Mouse (Mus musculus) layer of hippocampus, adult 2 months (tissue): ENCODE results near the gene Mroh2a. TPM values are rescaled to one million over a fixed set of nuclear protein-coding genes. Genes with fewer than 3 reads are reported as not detected.

Experiments used
- DNase-seq, 2 experiments: peaks; one replicate each; pipeline ENCODE4 v3.0.0; 2022; ENCODE audit warnings: low spot score in 2 of 2
- H3K27ac ChIP-seq: fragments of 200-600 bp; 2 replicates; pipeline ENCODE4 v1.8.1; 2022
- H3K4me3 ChIP-seq: fragments of 200-600 bp; 2 replicates; pipeline ENCODE4 v1.8.1; 2022; ENCODE audit warnings: mild to moderate bottlenecking
- CTCF ChIP-seq: fragments of 200-600 bp; conservative IDR thresholded peaks from 2 replicates; pipeline ENCODE4 v1.8.1; 2022; ENCODE audit warnings: antibody characterized with exemption, mild to moderate bottlenecking, moderate library complexity
- total RNA-seq, 2 experiments: library from RNA; stranded (reverse); gene quantifications; 2 replicates each; pipeline ENCODE4 v1.2.3; 2021

The Mroh2a gene
- total RNA-seq, 2 experiments from 2014 or later = 0.38 TPM; not detected in 1

DNA sequence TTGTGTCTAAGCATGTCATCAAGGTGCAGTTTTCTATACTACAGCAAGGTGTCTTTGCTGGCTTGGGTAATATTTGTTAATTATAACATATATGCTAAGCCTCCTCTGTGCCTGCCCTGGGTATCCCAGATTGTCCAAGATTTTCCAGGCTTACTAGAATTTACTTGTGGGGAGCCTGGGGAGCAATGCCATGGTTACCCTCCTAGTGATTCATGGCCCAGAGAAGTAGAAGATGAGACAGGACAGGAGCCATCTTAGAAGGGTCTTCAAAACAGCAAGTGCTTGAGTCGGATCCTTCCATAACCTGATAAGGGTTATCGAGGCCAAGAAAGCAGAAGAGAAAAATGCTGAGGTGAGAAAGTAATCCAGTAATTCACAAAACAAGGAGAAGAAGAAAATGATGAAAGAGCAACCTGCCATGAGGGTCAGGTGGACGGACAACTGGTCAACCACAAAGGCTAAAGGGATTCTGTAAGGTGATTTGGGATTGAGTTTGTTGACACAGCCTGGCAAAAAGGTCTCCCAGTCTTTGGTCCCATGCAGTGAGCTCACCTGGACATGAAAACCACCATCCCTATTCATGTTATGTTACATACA, 64.7 kb downstream of the Mroh2a start:
- DNase-seq = no peak
- Histone ChIP-seq H3K4me3 (no peak overlapping the region), H3K27ac (no peak overlapping the region)
- TF ChIP-seq CTCF = no peak

GRCm38 (mm10) chr1:88292057-88292456, 65.3 kb downstream of the Mroh2a start:
- no peak for DNase-seq
- no peak overlapping the region for H3K4me3 ChIP-seq
- H3K27ac ChIP-seq = no peak overlapping the region
- no peak for TF ChIP-seq CTCF

- Histone ChIP-seq H3K27ac (no peak overlapping the region), H3K4me3 (no peak overlapping the region)
- TF ChIP-seq CTCF = no peak
- no peak for DNase-seq
Measured at GRCm38 (mm10) chr1:88294650-88295049, 67.9 kb downstream of the Mroh2a start.

DNA sequence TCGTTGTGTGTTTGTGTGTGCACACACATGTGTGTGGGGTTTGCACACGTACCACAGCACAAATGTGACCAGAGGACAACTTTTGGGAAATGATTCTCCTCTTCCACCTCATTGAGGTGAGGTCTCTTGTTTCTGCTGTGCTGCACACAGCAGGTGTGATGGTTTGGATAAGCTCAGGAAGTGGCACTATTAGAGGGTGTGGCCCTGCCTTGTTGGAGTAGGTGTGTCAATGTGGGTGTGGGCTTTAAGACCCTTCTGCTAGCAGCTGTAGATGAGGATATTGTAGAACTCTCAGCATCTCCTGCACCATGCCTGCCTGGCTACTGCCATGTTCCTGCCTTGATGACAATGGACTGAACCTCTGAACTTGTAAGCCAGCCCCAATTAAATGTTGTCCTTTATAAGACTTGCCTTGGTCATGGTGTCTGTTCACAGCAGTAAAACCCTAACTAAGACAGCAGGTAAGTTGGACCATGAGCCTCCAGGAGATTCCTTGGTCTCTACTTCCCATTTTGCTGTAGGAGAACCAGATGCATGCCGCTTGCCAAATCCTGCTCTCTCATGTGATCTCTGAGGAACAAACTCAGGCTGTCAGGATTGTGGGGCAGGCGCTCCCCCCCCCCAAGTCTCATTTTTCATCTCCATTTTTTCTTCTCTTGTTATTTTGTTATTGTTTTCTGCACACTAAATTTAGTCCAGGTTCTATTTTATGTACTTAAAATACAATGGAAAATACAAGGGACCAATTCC, 69.6 kb downstream of the Mroh2a start:
- no peak overlapping the region for H3K4me3 ChIP-seq
- DNase-seq = no peak
- TF ChIP-seq CTCF = no peak
- H3K27ac ChIP-seq = no peak overlapping the region

GRCm38 (mm10) chr1:88297480-88298258, 70.9 kb downstream of the Mroh2a start:
- no peak overlapping the region for H3K27ac ChIP-seq
- no peak for TF ChIP-seq CTCF
- no peak for DNase-seq
- H3K4me3 ChIP-seq = no peak overlapping the region

DNA sequence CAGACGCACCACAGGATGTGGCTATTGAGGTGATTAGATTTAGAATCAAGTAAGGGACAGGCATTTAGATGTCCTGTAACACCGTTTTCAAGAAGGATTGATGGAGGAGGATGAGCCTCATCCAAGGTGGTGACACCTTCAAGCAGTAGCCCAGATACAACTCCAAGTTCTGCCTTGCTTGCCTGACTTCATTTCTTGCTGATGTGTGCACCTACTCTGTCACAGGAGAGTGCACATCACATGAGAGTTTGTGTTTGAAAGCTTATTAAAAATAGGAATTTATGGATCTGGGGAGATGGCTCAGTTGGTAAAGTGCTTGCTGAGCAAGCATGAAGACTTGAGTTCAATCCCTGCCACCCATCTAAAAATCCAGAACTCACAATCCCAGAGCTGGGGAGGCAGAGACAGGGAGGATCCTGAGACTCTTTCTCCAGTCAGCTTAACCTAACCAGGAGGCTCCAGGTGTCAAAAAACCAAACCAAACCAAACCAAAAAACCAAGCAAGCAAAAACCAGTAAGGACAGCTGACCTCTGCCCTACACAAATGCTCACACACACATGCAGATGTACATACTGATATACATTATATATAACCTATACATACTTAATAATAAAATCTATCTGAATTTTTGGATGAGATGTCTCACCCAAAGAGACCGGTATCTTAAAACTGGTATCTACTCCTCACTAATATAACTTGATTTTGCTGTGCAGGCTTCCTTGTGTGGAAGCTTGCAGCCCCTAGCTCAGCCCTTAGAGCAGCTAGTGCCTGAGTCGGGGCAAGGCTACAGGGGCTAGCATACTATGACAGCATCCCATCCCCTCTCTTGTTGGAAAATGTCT, 72.1 kb downstream of the Mroh2a start:
- H3K4me3 ChIP-seq = no peak overlapping the region
- DNase-seq = no peak
- H3K27ac ChIP-seq = no peak overlapping the region
- TF ChIP-seq CTCF = no peak

- TF ChIP-seq CTCF = no peak
- DNase-seq = no peak
- no peak overlapping the region for H3K27ac ChIP-seq
- H3K4me3 ChIP-seq = no peak overlapping the region
Measured at GRCm38 (mm10) chr1:88299529-88299945, 72.8 kb downstream of the Mroh2a start.

GRCm38 (mm10) chr1:88300301-88301050, 73.7 kb downstream of the Mroh2a start:
- TF ChIP-seq CTCF = no peak
- DNase-seq = no peak
- no peak overlapping the region for H3K4me3 ChIP-seq
- no peak overlapping the region for H3K27ac ChIP-seq

GRCm38 (mm10) chr1:88301121-88302014, 74.6 kb downstream of the Mroh2a start:
- H3K27ac ChIP-seq = no peak overlapping the region
- DNase-seq = no peak
- TF ChIP-seq CTCF = peak; percentile 80
- H3K4me3 ChIP-seq = no peak overlapping the region

DNA sequence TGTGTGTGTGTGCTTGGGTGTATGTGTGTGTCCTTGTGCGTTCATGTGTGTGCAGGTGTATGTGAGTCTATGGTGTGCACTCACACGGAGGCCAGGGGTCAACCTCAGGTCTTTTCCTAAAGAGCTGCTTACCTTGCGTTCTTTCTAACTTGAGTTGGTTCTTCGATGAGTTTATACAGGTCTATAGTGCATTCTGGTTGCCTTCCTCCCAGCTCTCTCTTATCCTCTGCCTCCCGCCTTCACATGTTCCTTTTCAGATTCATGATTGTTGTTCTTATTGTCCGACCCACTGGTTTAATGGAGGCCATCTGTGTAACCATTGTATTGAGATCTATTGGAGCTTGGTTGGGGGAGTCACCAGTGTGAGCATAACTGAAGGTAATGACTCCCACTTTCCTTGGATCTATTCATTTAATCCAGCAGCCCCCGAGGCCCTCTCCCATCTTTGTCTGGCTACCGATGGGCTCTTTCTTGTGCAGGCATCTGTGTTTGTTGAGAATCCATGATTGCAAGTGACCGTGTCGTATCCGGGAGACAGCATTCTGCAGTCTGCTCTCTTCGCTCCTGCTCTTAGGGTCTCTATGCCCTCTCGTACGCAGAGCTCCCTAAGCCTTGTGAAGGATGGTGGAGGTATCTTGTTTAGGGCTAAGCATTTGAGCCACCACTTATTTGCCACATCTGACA, 75.4 kb downstream of the Mroh2a start:
- Histone ChIP-seq H3K27ac (no peak overlapping the region), H3K4me3 (no peak overlapping the region)
- no peak for DNase-seq
- TF ChIP-seq CTCF = no peak

DNA sequence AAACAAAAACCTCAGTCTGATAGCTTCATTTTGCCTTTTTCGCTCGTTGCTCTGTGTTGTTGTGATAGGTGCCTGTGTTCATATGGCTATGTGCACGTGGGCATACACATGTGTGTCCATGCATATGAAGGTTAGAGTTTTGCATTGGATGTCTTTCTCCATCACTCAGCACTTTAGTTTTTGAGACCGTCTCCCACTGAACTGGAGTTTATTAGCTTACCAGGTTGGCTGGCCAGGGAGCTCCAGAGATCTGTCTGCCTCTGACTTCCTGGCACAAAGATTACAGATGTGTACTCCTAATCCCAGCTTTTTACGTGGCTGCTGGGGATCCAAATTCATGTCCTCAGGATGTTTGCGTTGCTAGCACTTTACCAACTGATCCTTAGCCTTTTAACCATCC, 77.0 kb downstream of the Mroh2a start:
- no peak overlapping the region for H3K4me3 ChIP-seq
- no peak for DNase-seq
- no peak overlapping the region for H3K27ac ChIP-seq
- TF ChIP-seq CTCF = no peak
